Mouse (Mus musculus): ENCODE results near the gene Rnf145. TPM values are rescaled to one million over a fixed set of nuclear protein-coding genes. Genes with fewer than 3 reads are reported as not detected.
A peak's percentile ranks its signal among the peaks of the same experiment; 100 is the strongest.

Gene Rnf145
- polyA plus RNA-seq, 1 experiment from 2014 or later, result 71.3 TPM

GRCm38 (mm10) chr11:44516362-44516761 is 2.4 kb upstream of the Rnf145 start:
- DNase-seq (ENCODE audit: low spot score), result no peak
- Histone ChIP-seq H3K27ac (ENCODE audit: low read depth) (no peak overlapping the region), H3K36me3 (ENCODE audit: control insufficient read depth, insufficient read depth, low read length) (no peaks in the 10 kb centered on the region), H3K4me1 (replicated peaks; ENCODE audit: control insufficient read depth, insufficient read depth, low read length) (peaks cover 7% of the 10 kb centered on the region), H3K9ac (ENCODE audit: low read length) (no peak overlapping the region), H3K4me3 (ENCODE audit: low read depth, low read length) (no peak overlapping the region), H3K9me3 (ENCODE audit: control insufficient read depth, low read length) (no peaks in the 10 kb centered on the region), H3K27me3 (replicated peaks; ENCODE audit: control insufficient read depth, insufficient read depth, low read length) (no peaks in the 10 kb centered on the region), H3K4me2 (ENCODE audit: low read length) (no peak overlapping the region)
- no peak for ATAC-seq (replicated peaks; ENCODE audit: low FRiP score, low TSS enrichment, low read depth)
- WGBS, result 28% methylated on average over 1 of the region's 1 CpGs

- H3K4me1 ChIP-seq (replicated peaks; ENCODE audit: control insufficient read depth, insufficient read depth, low read length), result peaks cover 8% of the 10 kb centered on the region
- DNase-seq (ENCODE audit: low spot score), result no peak
- H3K4me2 ChIP-seq (ENCODE audit: low read length), result peak overlapping the region; percentile 88
- H3K27ac ChIP-seq (ENCODE audit: low read depth), result no peak overlapping the region
- H3K4me3 ChIP-seq (ENCODE audit: low read depth, low read length), result peak overlapping the region; percentile 82; the same call in 1 of the 2 replicates
- H3K9ac ChIP-seq (ENCODE audit: low read length), result no peak overlapping the region
- no peaks in the 10 kb centered on the region for H3K36me3 ChIP-seq (ENCODE audit: control insufficient read depth, insufficient read depth, low read length)
- 36% methylated on average over 6 of the region's 6 CpGs for WGBS
- H3K27me3 ChIP-seq (replicated peaks; ENCODE audit: control insufficient read depth, insufficient read depth, low read length), result no peaks in the 10 kb centered on the region
- H3K9me3 ChIP-seq (ENCODE audit: control insufficient read depth, low read length), result no peaks in the 10 kb centered on the region
- no peak for ATAC-seq (replicated peaks; ENCODE audit: low FRiP score, low TSS enrichment, low read depth)
These were observed 1.0 kb upstream of the Rnf145 start for GRCm38 (mm10) chr11:44517561-44518280.

- under 1% methylated on average over 41 of the region's 61 CpGs for WGBS
- H3K36me3 ChIP-seq (ENCODE audit: control insufficient read depth, insufficient read depth, low read length), result peaks cover 4% of the 10 kb centered on the region; the same call in 1 of the 2 replicates
- peak overlapping the region; percentile 92 for H3K9ac ChIP-seq (ENCODE audit: low read length)
- ATAC-seq (replicated peaks; ENCODE audit: low FRiP score, low TSS enrichment, low read depth) (peak; percentile 62), DNase-seq (ENCODE audit: low spot score) (peak; percentile 80)
- H3K4me3 ChIP-seq (ENCODE audit: low read depth, low read length), result peak overlapping the region; percentile 82
- H3K27me3 ChIP-seq (replicated peaks; ENCODE audit: control insufficient read depth, insufficient read depth, low read length), result no peaks in the 10 kb centered on the region
- H3K27ac ChIP-seq (ENCODE audit: low read depth), result peak overlapping the region; percentile 94
- no peaks in the 10 kb centered on the region for H3K9me3 ChIP-seq (ENCODE audit: control insufficient read depth, low read length)
- peaks cover 13% of the 10 kb centered on the region for H3K4me1 ChIP-seq (replicated peaks; ENCODE audit: control insufficient read depth, insufficient read depth, low read length)
- peak overlapping the region; percentile 88 for H3K4me2 ChIP-seq (ENCODE audit: low read length)
These were observed 559 bp downstream of the Rnf145 start for GRCm38 (mm10) chr11:44519096-44519949.

- peak overlapping the region; percentile 82 for H3K4me3 ChIP-seq (ENCODE audit: low read depth, low read length)
- H3K27ac ChIP-seq (ENCODE audit: low read depth), result peak overlapping the region; percentile 94
- DNase-seq (ENCODE audit: low spot score), result peak; percentile 80
- no peaks in the 10 kb centered on the region for H3K9me3 ChIP-seq (ENCODE audit: control insufficient read depth, low read length)
- ATAC-seq (replicated peaks; ENCODE audit: low FRiP score, low TSS enrichment, low read depth), result peak; percentile 82
- H3K27me3 ChIP-seq (replicated peaks; ENCODE audit: control insufficient read depth, insufficient read depth, low read length), result no peaks in the 10 kb centered on the region
- H3K4me1 ChIP-seq (replicated peaks; ENCODE audit: control insufficient read depth, insufficient read depth, low read length), result peaks cover 13% of the 10 kb centered on the region
- H3K36me3 ChIP-seq (ENCODE audit: control insufficient read depth, insufficient read depth, low read length), result peaks cover 10% of the 10 kb centered on the region
- under 1% methylated on average over 28 of the region's 28 CpGs for WGBS
- H3K9ac ChIP-seq (ENCODE audit: low read length), result peak overlapping the region; percentile 92
- H3K4me2 ChIP-seq (ENCODE audit: low read length), result peak overlapping the region; percentile 88
These were observed 1.4 kb downstream of the Rnf145 start for GRCm38 (mm10) chr11:44519950-44520761.

GRCm38 (mm10) chr11:44522594-44522993 is 3.8 kb downstream of the Rnf145 start:
- no peak overlapping the region for H3K4me2 ChIP-seq (ENCODE audit: low read length)
- H3K27ac ChIP-seq (ENCODE audit: low read depth), result no peak overlapping the region
- 83% methylated on average over 5 of the region's 5 CpGs for WGBS
- H3K4me3 ChIP-seq (ENCODE audit: low read depth, low read length), result no peak overlapping the region
- peaks cover 13% of the 10 kb centered on the region for H3K4me1 ChIP-seq (replicated peaks; ENCODE audit: control insufficient read depth, insufficient read depth, low read length)
- H3K9me3 ChIP-seq (ENCODE audit: control insufficient read depth, low read length), result no peaks in the 10 kb centered on the region
- no peak overlapping the region for H3K9ac ChIP-seq (ENCODE audit: low read length)
- no peaks in the 10 kb centered on the region for H3K27me3 ChIP-seq (replicated peaks; ENCODE audit: control insufficient read depth, insufficient read depth, low read length)
- H3K36me3 ChIP-seq (ENCODE audit: control insufficient read depth, insufficient read depth, low read length), result peaks cover 32% of the 10 kb centered on the region
- DNase-seq (ENCODE audit: low spot score), result no peak
- ATAC-seq (replicated peaks; ENCODE audit: low FRiP score, low TSS enrichment, low read depth), result no peak

GRCm38 (mm10) chr11:44525765-44526164 is 7.0 kb downstream of the Rnf145 start:
- Histone ChIP-seq H3K9ac (ENCODE audit: low read length) (no peak overlapping the region), H3K4me3 (ENCODE audit: low read depth, low read length) (no peak overlapping the region), H3K27me3 (replicated peaks; ENCODE audit: control insufficient read depth, insufficient read depth, low read length) (no peaks in the 10 kb centered on the region), H3K27ac (ENCODE audit: low read depth) (no peak overlapping the region), H3K9me3 (ENCODE audit: control insufficient read depth, low read length) (no peaks in the 10 kb centered on the region), H3K4me1 (replicated peaks; ENCODE audit: control insufficient read depth, insufficient read depth, low read length) (peaks cover 13% of the 10 kb centered on the region), H3K36me3 (ENCODE audit: control insufficient read depth, insufficient read depth, low read length) (peaks cover 62% of the 10 kb centered on the region), H3K4me2 (ENCODE audit: low read length) (no peak overlapping the region)
- WGBS, result 74% methylated on average over 4 of the region's 4 CpGs
- ATAC-seq (replicated peaks; ENCODE audit: low FRiP score, low TSS enrichment, low read depth) (no peak), DNase-seq (ENCODE audit: low spot score) (no peak)

- peaks cover 71% of the 10 kb centered on the region for H3K36me3 ChIP-seq (ENCODE audit: control insufficient read depth, insufficient read depth, low read length)
- WGBS, result 92% methylated on average over 11 of the region's 11 CpGs
- ATAC-seq (replicated peaks; ENCODE audit: low FRiP score, low TSS enrichment, low read depth), result no peak
- no peak overlapping the region for H3K4me2 ChIP-seq (ENCODE audit: low read length)
- DNase-seq (ENCODE audit: low spot score), result no peak
- no peaks in the 10 kb centered on the region for H3K9me3 ChIP-seq (ENCODE audit: control insufficient read depth, low read length)
- no peak overlapping the region for H3K27ac ChIP-seq (ENCODE audit: low read depth)
- H3K9ac ChIP-seq (ENCODE audit: low read length), result no peak overlapping the region
- 0 out of 2 replicates have a peak, but pooled peaks cover 5% of the 10 kb centered on the region for H3K4me1 ChIP-seq (replicated peaks; ENCODE audit: control insufficient read depth, insufficient read depth, low read length)
- H3K27me3 ChIP-seq (replicated peaks; ENCODE audit: control insufficient read depth, insufficient read depth, low read length), result no peaks in the 10 kb centered on the region
- no peak overlapping the region for H3K4me3 ChIP-seq (ENCODE audit: low read depth, low read length)
These were observed 8.0 kb downstream of the Rnf145 start for GRCm38 (mm10) chr11:44526654-44527263.

Measured in intestine, embryonic 14.5 days (tissue).